Mouse (Mus musculus) hindbrain, postnatal 0 days (tissue): Measurements from ENCODE around the gene Swsap1. TPM values are rescaled to one million over a fixed set of nuclear protein-coding genes. Genes with fewer than 3 reads are reported as not detected.

ENCODE experiments used
- ATAC-seq: fragments of 200-750 bp; cut with Nextera tagmentation; 2 replicates; pipeline ENCODE4 v1.8.0; 2017; ENCODE audit warnings: mild to moderate bottlenecking, moderate TSS enrichment, moderate library complexity
- DNase-seq: peaks from one replicate; pipeline ENCODE4 v3.0.0-alpha.2; 2015; ENCODE audit warnings: low spot score
- H3K27ac ChIP-seq: fragments of 300-500 bp; sonication (generic); 2 replicates; pipeline ENCODE4 v1.5.1; 2014; ENCODE audit warnings: mild to moderate bottlenecking
- H3K27me3 ChIP-seq: fragments of 300-500 bp; sonication (generic); 2 replicates; pipeline ENCODE4 v1.6.1; 2014; ENCODE audit warnings: low read length, mixed read lengths; ENCODE audit not compliant: insufficient read depth
- H3K36me3 ChIP-seq: fragments of 300-500 bp; sonication (generic); 2 replicates; pipeline ENCODE4 v1.6.1; 2014; ENCODE audit warnings: low read length, mixed read lengths; ENCODE audit not compliant: insufficient read depth
- H3K4me1 ChIP-seq: fragments of 300-500 bp; sonication (generic); 2 replicates; pipeline ENCODE4 v1.6.1; 2014; ENCODE audit warnings: antibody characterized with exemption, low read length, mixed read lengths; ENCODE audit not compliant: insufficient read depth
- H3K4me2 ChIP-seq: fragments of 300-500 bp; sonication (generic); 2 replicates; pipeline ENCODE4 v1.6.1; 2014; ENCODE audit warnings: low read depth, mild to moderate bottlenecking, low read length, moderate library complexity, mixed read lengths
- H3K4me3 ChIP-seq: fragments of 300-500 bp; sonication (generic); 2 replicates; pipeline ENCODE4 v1.5.1; 2014; ENCODE audit warnings: low read length
- H3K9ac ChIP-seq: fragments of 300-500 bp; sonication (generic); replicated peaks from 2 replicates; pipeline ENCODE4 v1.6.1; 2014; ENCODE audit warnings: mild to moderate bottlenecking, low read length, moderate library complexity, mixed read lengths
- H3K9me3 ChIP-seq: fragments of 300-500 bp; sonication (generic); 2 replicates; pipeline ENCODE4 v1.6.1; 2016; ENCODE audit warnings: low read length, mixed read lengths
- CTCF ChIP-seq: IDR thresholded peaks from 2 replicates; pipeline ENCODE4 v1.5.1; 2016; ENCODE audit warnings: antibody characterized with exemption, control low read depth, low read depth
- WGBS: fragments of 180-500 bp; shearing (Covaris S2); extraction: QIAGEN DNeasy Blood & Tissue Kit; methylation state at CpG from one replicate; pipeline ENCODE4 v1.1.7; 2014; 5-methylcytosine and 5-hydroxymethylcytosine counted together
- polyA plus RNA-seq: library from polyadenylated mRNA; unstranded; fragments of >200 nt; fragmentation: Nextera tagmentation; extraction: Ambion mirVana; gene quantifications from 2 replicates; pipeline ENCODE4 v1.2.1, GENCODE M21; 2015
- total RNA-seq: library from RNA; depleted of rRNA; stranded (reverse); fragments of >200 nt; gene quantifications from 2 replicates; pipeline ENCODE4 v1.2.3, GENCODE M21; 2014

The Swsap1 gene
- total and polyA plus RNA-seq, 2 experiments from 2014 or later, result 9.0 to 35.8 TPM

DNA sequence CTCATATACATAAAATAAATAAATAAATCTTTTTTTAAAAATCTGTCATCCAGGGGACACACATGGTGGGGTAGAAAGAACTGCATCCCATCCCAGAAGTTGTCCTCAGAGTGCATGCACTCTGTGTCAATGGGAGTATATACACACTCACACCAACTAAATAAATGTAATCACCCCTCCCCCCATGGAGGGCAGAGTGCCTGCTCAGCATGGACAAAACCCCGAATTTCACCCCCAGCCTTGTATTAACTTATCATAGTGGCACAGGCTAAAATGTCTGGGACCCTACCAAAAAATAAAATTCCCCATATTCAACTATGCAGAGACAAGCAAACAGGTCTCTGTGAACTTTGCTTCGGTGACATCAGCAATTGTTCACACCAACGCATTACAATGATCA lies 920 bp upstream of the Swsap1 start:
- Histone ChIP-seq H3K9me3 (no peaks in the 10 kb centered on the region), H3K4me3 (no peak overlapping the region), H3K36me3 (no peaks in the 10 kb centered on the region), H3K9ac (no peak overlapping the region), H3K27ac (no peak overlapping the region), H3K27me3 (peaks cover 4% of the 10 kb centered on the region; the same call in 1 of the 2 replicates), H3K4me1 (peaks cover 8% of the 10 kb centered on the region; the same call in 1 of the 2 replicates), H3K4me2 (peak overlapping the region; percentile 64; the same call in 1 of the 2 replicates)
- DNase-seq (no peak), ATAC-seq (no peak)
- 73% methylated on average over 3 of the region's 3 CpGs for WGBS
- no peak for TF ChIP-seq CTCF

- WGBS, result 2% methylated on average over 18 of the region's 18 CpGs
- no peaks in the 10 kb centered on the region for H3K9me3 ChIP-seq
- no peaks in the 10 kb centered on the region for H3K36me3 ChIP-seq
- peak overlapping the region; percentile 62 for H3K4me3 ChIP-seq
- TF ChIP-seq CTCF, result peak; percentile 57
- H3K4me1 ChIP-seq, result peaks cover 8% of the 10 kb centered on the region; the same call in 1 of the 2 replicates
- ATAC-seq, result peak; percentile 60
- H3K27ac ChIP-seq, result peak overlapping the region; percentile 97
- H3K4me2 ChIP-seq, result peak overlapping the region; percentile 64
- no peak for DNase-seq
- peaks cover 7% of the 10 kb centered on the region; the same call in 1 of the 2 replicates for H3K27me3 ChIP-seq
- H3K9ac ChIP-seq, result peak overlapping the region; percentile 76
Measured at GRCm38 (mm10) chr9:21955225-21955569, 358 bp upstream of the Swsap1 start.

DNA sequence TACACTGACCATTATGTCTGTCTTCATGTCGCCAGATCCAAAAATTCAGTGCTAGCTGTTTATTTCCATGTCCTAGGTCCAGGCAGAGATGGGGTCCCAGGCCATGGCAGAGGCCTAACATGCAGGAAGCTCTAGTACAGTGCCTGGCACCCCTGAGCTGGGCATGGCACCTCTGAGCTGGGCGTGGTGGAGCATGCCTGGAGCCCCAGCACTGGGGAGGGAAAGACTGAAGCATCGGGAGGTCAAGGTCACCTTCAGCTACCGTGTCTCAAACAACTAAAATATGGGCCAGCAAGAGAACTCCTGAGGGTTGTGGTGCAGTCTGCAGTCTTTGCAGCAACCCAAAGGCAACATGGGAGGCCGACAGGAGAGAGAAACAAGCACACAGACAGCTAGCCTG lies 2.8 kb downstream of the Swsap1 start:
- WGBS, result 82% methylated on average over 5 of the region's 5 CpGs
- no peaks in the 10 kb centered on the region for H3K36me3 ChIP-seq
- H3K27ac ChIP-seq, result no peak overlapping the region
- ATAC-seq, result no peak
- no peak for TF ChIP-seq CTCF
- no peaks in the 10 kb centered on the region for H3K9me3 ChIP-seq
- H3K27me3 ChIP-seq, result peaks cover 33% of the 10 kb centered on the region
- H3K4me1 ChIP-seq, result peaks cover 18% of the 10 kb centered on the region
- H3K9ac ChIP-seq, result no peak overlapping the region
- H3K4me3 ChIP-seq, result no peak overlapping the region
- H3K4me2 ChIP-seq, result no peak overlapping the region
- DNase-seq, result no peak

- H3K4me3 ChIP-seq, result no peak overlapping the region
- no peak for ATAC-seq
- H3K27me3 ChIP-seq, result peaks cover 33% of the 10 kb centered on the region
- no peaks in the 10 kb centered on the region for H3K36me3 ChIP-seq
- 90% methylated on average over 7 of the region's 7 CpGs for WGBS
- peaks cover 17% of the 10 kb centered on the region for H3K4me1 ChIP-seq
- TF ChIP-seq CTCF, result no peak
- H3K9me3 ChIP-seq, result no peaks in the 10 kb centered on the region
- no peak overlapping the region for H3K4me2 ChIP-seq
- H3K27ac ChIP-seq, result no peak overlapping the region
- no peak overlapping the region for H3K9ac ChIP-seq
- DNase-seq, result no peak
Measured at GRCm38 (mm10) chr9:21959244-21959643, 3.7 kb downstream of the Swsap1 start.

GRCm38 (mm10) chr9:21960135-21960534 lies 4.6 kb downstream of the Swsap1 start:
- peak overlapping the region; percentile 6; the same call in 1 of the 2 replicates for H3K4me3 ChIP-seq
- no peaks in the 10 kb centered on the region for H3K9me3 ChIP-seq
- no peaks in the 10 kb centered on the region for H3K36me3 ChIP-seq
- no peak overlapping the region for H3K27ac ChIP-seq
- peaks cover 33% of the 10 kb centered on the region for H3K27me3 ChIP-seq
- H3K4me1 ChIP-seq, result peaks cover 17% of the 10 kb centered on the region
- WGBS, result 54% methylated on average over 9 of the region's 9 CpGs
- H3K4me2 ChIP-seq, result no peak overlapping the region
- TF ChIP-seq CTCF, result no peak
- ATAC-seq (no peak), DNase-seq (no peak)
- H3K9ac ChIP-seq, result no peak overlapping the region

DNA sequence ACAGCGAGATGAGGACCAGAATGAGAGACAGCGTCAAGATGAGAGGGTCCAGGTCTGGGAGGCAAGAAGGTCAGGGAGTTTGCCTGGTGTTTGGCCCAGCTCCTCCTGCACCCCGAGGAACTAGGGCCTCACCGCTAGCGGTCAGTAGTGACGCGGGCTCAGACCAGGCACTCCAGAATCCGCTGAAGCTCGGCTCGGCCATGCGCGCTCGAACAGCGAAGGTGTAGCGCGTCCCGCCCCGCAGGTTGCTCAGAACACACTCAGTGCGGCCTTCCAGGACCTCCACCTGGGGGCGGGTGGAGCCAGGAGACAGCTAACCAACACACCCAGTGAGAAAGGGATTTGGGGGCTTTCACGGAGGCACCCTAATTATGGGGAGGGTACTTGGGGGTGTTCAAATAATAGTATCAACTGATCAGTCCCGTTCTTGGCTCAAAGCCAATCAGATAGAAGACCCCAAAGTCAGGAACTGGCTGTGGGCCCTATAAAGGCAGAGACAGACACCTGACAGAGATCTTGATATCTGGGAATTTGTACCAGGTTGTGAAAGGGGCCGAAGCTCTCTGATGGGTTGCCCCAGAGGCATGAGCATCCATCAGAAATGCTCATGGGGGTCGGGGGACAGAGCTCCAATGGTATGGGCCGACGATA lies 5.1 kb downstream of the Swsap1 start:
- WGBS, result 13% methylated on average over 26 of the region's 26 CpGs

GRCm38 (mm10) chr9:21961366-21961980 lies 5.9 kb downstream of the Swsap1 start:
- 4% methylated on average over 34 of the region's 35 CpGs for WGBS
- ATAC-seq (no peak), DNase-seq (no peak)
- no peak for TF ChIP-seq CTCF
- Histone ChIP-seq H3K27ac (no peak overlapping the region), H3K9me3 (no peaks in the 10 kb centered on the region), H3K36me3 (no peaks in the 10 kb centered on the region), H3K4me3 (peak overlapping the region; percentile 40), H3K27me3 (peaks cover 33% of the 10 kb centered on the region), H3K4me2 (peak overlapping the region; percentile 82), H3K9ac (no peak overlapping the region), H3K4me1 (peaks cover 14% of the 10 kb centered on the region)

More for the DNA sequence above, 5.1 kb downstream of the Swsap1 start:
- no peak for ATAC-seq
- no peaks in the 10 kb centered on the region for H3K9me3 ChIP-seq
- no peak overlapping the region for H3K27ac ChIP-seq
- H3K36me3 ChIP-seq, result no peaks in the 10 kb centered on the region
- H3K4me3 ChIP-seq, result peak overlapping the region; percentile 6; the same call in 1 of the 2 replicates
- DNase-seq, result peak; percentile 35
- H3K4me1 ChIP-seq, result peaks cover 17% of the 10 kb centered on the region
- H3K27me3 ChIP-seq, result peaks cover 33% of the 10 kb centered on the region
- no peak overlapping the region for H3K9ac ChIP-seq
- TF ChIP-seq CTCF, result peak; percentile 48
- 0 out of 2 replicates have a peak overlapping the region, but pooled peaks have one; percentile 18 for H3K4me2 ChIP-seq
